Mouse (Mus musculus) bone marrow macrophage, adult 2 months (primary cell): ENCODE results near the gene Sox5.

Source experiments
- CTCF ChIP-seq: IDR thresholded peaks from 2 replicates; pipeline ENCODE4 v1.5.1; 2012; ENCODE audit warnings: low read depth, mild to moderate bottlenecking, low read length, moderate library complexity
- POLR2A ChIP-seq: IDR thresholded peaks from 2 replicates; pipeline ENCODE4 v1.6.1; 2012; ENCODE audit warnings: mild to moderate bottlenecking, low read depth, low read length, borderline replicate concordance

- TF ChIP-seq CTCF (no peak), POLR2A (no peak)
Measured at GRCm38 (mm10) chr6:144773736-144774135, 8.0 kb downstream of the Sox5 start.
